Mouse (Mus musculus): ENCODE measurements at regions not wholly inside any gene's neighbourhood (a gene's known extent, or its start where the extent isn't known, plus 50 kb on each side); places are given as distances from the start of the nearest gene placed in this dataset.

GRCm38 (mm10) chrX:163669886-163670285, 91.2 kb downstream of the Rnf138rt1 start:
- peak; percentile 39 for DNase-seq (ENCODE audit: low read depth)

Data from induced T-regulatory cell, adult 2 months (primary cell).